Mouse (Mus musculus): ENCODE data around the gene Dnmbp.

DNA sequence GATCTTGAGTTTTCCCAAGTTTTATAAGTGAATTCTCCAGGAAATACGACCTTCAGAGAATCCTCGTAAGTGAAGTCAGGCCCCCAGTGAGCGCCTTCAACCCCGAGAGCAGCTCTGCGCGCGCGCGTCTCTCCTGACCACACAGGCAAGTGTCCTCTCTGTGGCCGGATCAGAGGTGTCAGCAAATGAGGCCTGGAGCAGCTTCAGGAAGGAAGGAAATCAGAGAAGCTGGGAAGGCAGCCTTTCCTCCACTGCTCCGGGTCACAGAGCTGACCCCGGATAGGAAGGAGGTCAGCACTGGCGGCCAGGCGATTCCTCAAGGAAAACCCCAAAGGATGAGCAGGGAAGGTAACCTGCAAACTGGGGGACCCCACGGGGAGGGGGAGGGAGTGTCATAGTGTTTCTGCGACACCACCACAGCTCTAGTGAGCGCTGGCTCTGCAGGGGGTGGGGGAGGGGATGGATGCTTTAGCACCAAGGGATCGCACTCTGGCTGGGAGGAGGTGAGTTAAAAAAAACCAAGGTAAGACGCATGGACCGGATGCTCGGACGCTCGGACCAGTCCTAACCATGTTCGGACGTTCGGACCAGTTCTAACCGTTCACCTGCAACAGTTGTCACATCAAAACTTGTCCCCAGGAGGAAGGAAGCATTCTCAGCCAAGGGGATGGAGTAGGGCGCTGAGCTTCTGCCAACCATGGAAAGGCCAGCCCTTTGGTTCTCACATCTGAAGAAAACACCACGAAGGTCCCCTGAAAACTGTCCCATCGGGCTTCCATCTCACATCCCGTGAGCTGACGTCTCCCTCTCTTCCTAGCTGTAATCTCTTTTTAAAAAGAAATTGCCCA lies 19.3 kb downstream of the Dnmbp start:
- TF ChIP-seq POLR2A (IDR thresholded peaks at IDR 0.05; ENCODE audit: low read depth, low read length) = no peak
- no peak for TF ChIP-seq CTCF (conservative IDR thresholded peaks at IDR 0.05; ENCODE audit: insufficient read depth, insufficient read length, low read depth, low read length)
